Comparison of ENCODE assay signal across 12 mouse cellular contexts in genomic region chr6:149093465-149093864, GRCm38 (mm10). TPM values are rescaled to one million over a fixed set of nuclear protein-coding genes. Genes with fewer than 3 reads are reported as not detected.
DNase-seq lines count a peak whose midpoint lies in the region; ATAC-seq lines count a peak whose summit lies in the region.
"Had no signal": no experiment of that assay in that cellular context is flagged by ENCODE, and none has a peak within 500 bp of the region (broad histone marks: within the 10 kb centered on the region; RNA-seq: fewer than 3 reads in every experiment).

No protein-coding gene starts in this region.

- no peak overlapping the region for H3K4me3 ChIP-seq in brown adipose tissue, adult 24 weeks (ENCODE audit: insufficient read depth, low read depth, low read length)
- H3K4me3 ChIP-seq in heart, embryonic 16.5 days (ENCODE audit: low read length), result no peak overlapping the region
- H3K4me3 ChIP-seq: lung, embryonic 15.5 days had no signal

- peak; percentile 69 for DNase-seq in 416B (ENCODE audit: low read depth)
- peak; percentile 28 to 60 for DNase-seq in kidney, postnatal 36 days
- DNase-seq in left cerebral cortex, adult 8-10 months (ENCODE audit: low spot score in 2 of 2), result no peak
- DNase-seq in thymus, postnatal 14 days, result no peak
- DNase-seq: cerebellum, adult 2 months; thymus, adult 18-20 months had no signal

- no peaks in the 10 kb centered on the region for H3K27me3 ChIP-seq in heart, embryonic 16.5 days (ENCODE audit: control insufficient read depth, insufficient read depth, low read length)
- H3K27me3 ChIP-seq: lung, embryonic 15.5 days had no signal

- H3K9ac ChIP-seq in heart, embryonic 16.5 days (ENCODE audit: low read length), result no peak overlapping the region
- H3K9ac ChIP-seq: lung, embryonic 15.5 days had no signal

- 16% methylated on average over 5 of the region's 5 CpGs for WGBS in heart, embryonic 16.5 days

- no peaks in the 10 kb centered on the region for H3K4me1 ChIP-seq in brown adipose tissue, adult 24 weeks (ENCODE audit: control insufficient read depth, insufficient read depth, insufficient read length, low read length)
- peaks cover 12% of the 10 kb centered on the region for H3K4me1 ChIP-seq in heart, embryonic 16.5 days (ENCODE audit: control insufficient read depth, insufficient read depth, low read length)

- H3K9me3 ChIP-seq in heart, embryonic 16.5 days (replicated peaks; ENCODE audit: control insufficient read depth, low read length), result no peaks in the 10 kb centered on the region
- H3K9me3 ChIP-seq: lung, embryonic 15.5 days had no signal

- H3K27ac ChIP-seq in brown adipose tissue, adult 24 weeks (replicated peaks; ENCODE audit: low read depth, low read length), result peak overlapping the region; percentile 80
- H3K27ac ChIP-seq in heart, embryonic 16.5 days (ENCODE audit: low read length), result peak overlapping the region; percentile 50; the same call in 1 of the 2 replicates
- H3K27ac ChIP-seq: lung, embryonic 15.5 days had no signal

- no peaks in the 10 kb centered on the region for H3K36me3 ChIP-seq in heart, embryonic 16.5 days (ENCODE audit: control insufficient read depth, insufficient read depth)
- H3K36me3 ChIP-seq: lung, embryonic 15.5 days had no signal

- 0 out of 2 replicates have a peak overlapping the region, but pooled peaks have one; percentile 27 for H3K4me2 ChIP-seq in heart, embryonic 16.5 days (ENCODE audit: low read depth, low read length)
- H3K4me2 ChIP-seq: lung, embryonic 15.5 days had no signal

- ATAC-seq in heart, embryonic 16.5 days (replicated peaks; ENCODE audit: extremely low read depth, insufficient read depth, low FRiP score), result peak; percentile 81
- no peak for ATAC-seq in erythroid progenitor cell, adult 5-6 weeks (replicated peaks; ENCODE audit: low FRiP score, poor library complexity, severe bottlenecking)
- no peak for ATAC-seq in megakaryocyte, adult 5-6 weeks (ENCODE audit: poor library complexity, severe bottlenecking)

RNA-seq across cellular contexts. Expression of gene Dennd5b, which starts 8.0 kb away (rescaled TPM):
- 4.0 and 6.1 TPM in 2 replicates for polyA plus RNA-seq in brown adipose tissue, adult 24 weeks (2012; ENCODE audit: insufficient read depth, insufficient read length, missing spikeins)
- polyA plus RNA-seq in heart, embryonic 16.5 days (2015; fragmentation: Nextera tagmentation; extraction: Ambion mirVana), result 5.0 and 6.1 TPM in 2 replicates
- 10 to 100 TPM; 55.4 to 72.0 (median 63.4) TPM for total RNA-seq in left cerebral cortex, adult 8-10 months (2022)
- total RNA-seq in erythroid progenitor cell, adult 5-6 weeks (2015; ENCODE audit: low replicate concordance), result 2.5 and 3.6 TPM in 2 replicates
- total RNA-seq in erythroid progenitor cell, adult 5-6 weeks (2017; ENCODE audit: low replicate concordance), result 0.91 and 6.2 TPM in 2 replicates
- 0.80 and 0.83 TPM in 2 replicates for total RNA-seq in megakaryocyte, adult 5-6 weeks (2015)
- total RNA-seq in megakaryocyte, adult 5-6 weeks (2017), result 0.41 and 0.51 TPM in 2 replicates

RNA-seq across cellular contexts. Expression of gene Gm10203, which starts 36.5 kb away (rescaled TPM):
- polyA plus RNA-seq in brown adipose tissue, adult 24 weeks (2012; ENCODE audit: insufficient read depth, insufficient read length, missing spikeins), result not detected in 2 replicates
- polyA plus RNA-seq in heart, embryonic 16.5 days (2015; fragmentation: Nextera tagmentation; extraction: Ambion mirVana), result not detected in 2 replicates
- not detected for total RNA-seq in left cerebral cortex, adult 8-10 months (2022)
- total RNA-seq in erythroid progenitor cell, adult 5-6 weeks (2015; ENCODE audit: low replicate concordance), result not detected in 2 replicates
- total RNA-seq in erythroid progenitor cell, adult 5-6 weeks (2017; ENCODE audit: low replicate concordance), result not detected in 2 replicates
- total RNA-seq in megakaryocyte, adult 5-6 weeks (2015), result not detected in 2 replicates
- total RNA-seq in megakaryocyte, adult 5-6 weeks (2017), result not detected in 2 replicates
- total RNA-seq: layer of hippocampus, adult 8-10 months had no signal
- polyA plus RNA-seq: cerebellum, adult 2 months; lung, embryonic 15.5 days had no signal

RNA-seq across cellular contexts. Expression of gene Etfbkmt, which starts 46.2 kb away (rescaled TPM):
- polyA plus RNA-seq in brown adipose tissue, adult 24 weeks (2012; ENCODE audit: insufficient read depth, insufficient read length, missing spikeins), result 30.2 and 57.1 TPM in 2 replicates
- 14.5 and 15.0 TPM in 2 replicates for polyA plus RNA-seq in heart, embryonic 16.5 days (2015; fragmentation: Nextera tagmentation; extraction: Ambion mirVana)
- 1 to 10 TPM; 2.0 to 4.0 (median 3.2) TPM for total RNA-seq in left cerebral cortex, adult 8-10 months (2022)
- 4.6 and 9.4 TPM in 2 replicates for total RNA-seq in erythroid progenitor cell, adult 5-6 weeks (2015; ENCODE audit: low replicate concordance)
- 4.5 and 6.0 TPM in 2 replicates for total RNA-seq in erythroid progenitor cell, adult 5-6 weeks (2017; ENCODE audit: low replicate concordance)
- total RNA-seq in megakaryocyte, adult 5-6 weeks (2015), result 6.8 and 9.3 TPM in 2 replicates
- 5.9 and 7.8 TPM in 2 replicates for total RNA-seq in megakaryocyte, adult 5-6 weeks (2017)

Comparison
In these comparisons a context has a peak if more than half of its experiments do, and no peak if none do; other contexts are left out.
1. DNase-seq: peak in 416B (single experiment) and kidney, postnatal 36 days (2 of 2); none in left cerebral cortex, adult 8-10 months (0 of 2) and thymus, postnatal 14 days (single experiment).
2. RNA of gene Dennd5b, which starts 8.0 kb away (total RNA-seq): 55.4 to 72.0 TPM in left cerebral cortex, adult 8-10 months; 0.91 to 6.2 TPM in erythroid progenitor cell, adult 5-6 weeks and 0.41 to 0.83 TPM in megakaryocyte, adult 5-6 weeks; every median in the first group is over 4 times any median in the second.